Mouse (Mus musculus) forebrain, embryonic 14.5 days (tissue): ENCODE results near the gene Msh3. TPM values are rescaled to one million over a fixed set of nuclear protein-coding genes. Genes with fewer than 3 reads are reported as not detected.

Experiments used
- ATAC-seq: fragments of 200-750 bp; cut with Nextera tagmentation; 2 replicates; pipeline ENCODE4 v1.8.0; 2017; ENCODE audit warnings: mild to moderate bottlenecking, moderate library complexity
- DNase-seq: peaks from one replicate; pipeline ENCODE4 v3.0.0-alpha.2; 2015; ENCODE audit warnings: low spot score
- H3K27ac ChIP-seq: fragments of 300-500 bp; sonication (generic); 2 replicates; pipeline ENCODE4 v1.5.1; 2014; ENCODE audit warnings: low read depth, mild to moderate bottlenecking, control low read depth, low read length, moderate library complexity
- H3K27me3 ChIP-seq: fragments of 300-500 bp; sonication (generic); replicated peaks from 2 replicates; pipeline ENCODE4 v1.6.1; 2014; ENCODE audit warnings: low read length, control low read depth, mixed read lengths; ENCODE audit not compliant: control insufficient read depth, insufficient read depth
- H3K36me3 ChIP-seq: fragments of 300-500 bp; sonication (generic); 2 replicates; pipeline ENCODE4 v1.6.1; 2014; ENCODE audit warnings: low read length, control low read depth; ENCODE audit not compliant: control insufficient read depth, insufficient read depth
- H3K4me1 ChIP-seq: fragments of 300-500 bp; sonication (generic); 2 replicates; pipeline ENCODE4 v1.6.1; 2014; ENCODE audit warnings: antibody characterized with exemption, low read length, control low read depth; ENCODE audit not compliant: control insufficient read depth, insufficient read depth
- H3K4me2 ChIP-seq: fragments of 300-500 bp; sonication (generic); 2 replicates; pipeline ENCODE4 v1.6.1; 2014; ENCODE audit warnings: mild to moderate bottlenecking, control low read depth, low read length
- H3K4me3 ChIP-seq: fragments of 300-500 bp; sonication (generic); 2 replicates; pipeline ENCODE4 v1.5.1; 2014; ENCODE audit warnings: low read depth, low read length, control low read depth
- H3K9ac ChIP-seq: fragments of 300-500 bp; sonication (generic); 2 replicates; pipeline ENCODE4 v1.6.1; 2014; ENCODE audit warnings: mild to moderate bottlenecking, low read length, control low read depth, moderate library complexity
- H3K9me3 ChIP-seq: fragments of 300-500 bp; sonication (generic); replicated peaks from 2 replicates; pipeline ENCODE4 v1.6.1; 2016; ENCODE audit warnings: low read length, control low read depth, mixed read lengths; ENCODE audit not compliant: control insufficient read depth
- WGBS: fragments of 180-500 bp; shearing (Covaris S2); extraction: QIAGEN DNeasy Blood & Tissue Kit; methylation state at CpG from one replicate; pipeline ENCODE4 v1.1.7; 2014; 5-methylcytosine and 5-hydroxymethylcytosine counted together
- polyA plus RNA-seq: library from polyadenylated mRNA; unstranded; fragments of >200 nt; fragmentation: Nextera tagmentation; extraction: Ambion mirVana; gene quantifications from 2 replicates; pipeline ENCODE4 v1.2.1, GENCODE M21; 2014

Msh3 gene
- polyA plus RNA-seq, 1 experiment from 2014 or later = 26.9 TPM

- Histone ChIP-seq H3K27me3 (no peaks in the 10 kb centered on the region), H3K4me2 (no peak overlapping the region), H3K4me1 (no peaks in the 10 kb centered on the region), H3K9me3 (no peaks in the 10 kb centered on the region), H3K27ac (no peak overlapping the region), H3K9ac (no peak overlapping the region), H3K4me3 (no peak overlapping the region), H3K36me3 (peaks cover 11% of the 10 kb centered on the region; the same call in 1 of the 2 replicates)
- DNase-seq (no peak), ATAC-seq (no peak)
Measured at GRCm38 (mm10) chr13:92252331-92252730, 102.5 kb downstream of the Msh3 start.

- WGBS = 92% methylated on average over 2 of the region's 2 CpGs
- Histone ChIP-seq H3K9ac (no peak overlapping the region), H3K36me3 (0 out of 2 replicates have a peak, but pooled peaks cover 9% of the 10 kb centered on the region), H3K4me1 (no peaks in the 10 kb centered on the region), H3K27ac (no peak overlapping the region), H3K4me3 (no peak overlapping the region), H3K9me3 (no peaks in the 10 kb centered on the region), H3K4me2 (no peak overlapping the region), H3K27me3 (no peaks in the 10 kb centered on the region)
- DNase-seq (no peak), ATAC-seq (no peak)
Measured at GRCm38 (mm10) chr13:92247576-92247975, 107.2 kb downstream of the Msh3 start.

- H3K4me3 ChIP-seq = no peak overlapping the region
- ATAC-seq (no peak), DNase-seq (no peak)
- no peaks in the 10 kb centered on the region for H3K4me1 ChIP-seq
- H3K9me3 ChIP-seq = no peaks in the 10 kb centered on the region
- H3K36me3 ChIP-seq = 0 out of 2 replicates have a peak, but pooled peaks cover 9% of the 10 kb centered on the region
- WGBS = 86% methylated on average over 5 of the region's 5 CpGs
- no peaks in the 10 kb centered on the region for H3K27me3 ChIP-seq
- H3K9ac ChIP-seq = no peak overlapping the region
- no peak overlapping the region for H3K4me2 ChIP-seq
- H3K27ac ChIP-seq = no peak overlapping the region
Measured at GRCm38 (mm10) chr13:92246966-92247365, 107.8 kb downstream of the Msh3 start.

GRCm38 (mm10) chr13:92244731-92245130 lies 110.1 kb downstream of the Msh3 start:
- Histone ChIP-seq H3K4me2 (no peak overlapping the region), H3K9me3 (no peaks in the 10 kb centered on the region), H3K36me3 (0 out of 2 replicates have a peak, but pooled peaks cover 9% of the 10 kb centered on the region), H3K9ac (no peak overlapping the region), H3K27me3 (no peaks in the 10 kb centered on the region), H3K4me3 (no peak overlapping the region), H3K4me1 (no peaks in the 10 kb centered on the region), H3K27ac (no peak overlapping the region)
- ATAC-seq (no peak), DNase-seq (no peak)
- 96% methylated on average over 2 of the region's 2 CpGs for WGBS

- Histone ChIP-seq H3K27me3 (no peaks in the 10 kb centered on the region), H3K4me2 (no peak overlapping the region), H3K9ac (no peak overlapping the region), H3K36me3 (0 out of 2 replicates have a peak, but pooled peaks cover 4% of the 10 kb centered on the region), H3K27ac (no peak overlapping the region), H3K4me1 (no peaks in the 10 kb centered on the region), H3K4me3 (no peak overlapping the region), H3K9me3 (no peaks in the 10 kb centered on the region)
- 93% methylated on average over 4 of the region's 4 CpGs for WGBS
- no peak for DNase-seq
- ATAC-seq = no peak
Measured at GRCm38 (mm10) chr13:92241426-92241825, 113.4 kb downstream of the Msh3 start.

GRCm38 (mm10) chr13:92237887-92238286 lies 116.9 kb downstream of the Msh3 start:
- WGBS = 84% methylated on average over 3 of the region's 3 CpGs
- Histone ChIP-seq H3K27ac (no peak overlapping the region), H3K27me3 (no peaks in the 10 kb centered on the region), H3K36me3 (peaks cover 10% of the 10 kb centered on the region), H3K9ac (no peak overlapping the region), H3K4me2 (no peak overlapping the region), H3K4me1 (no peaks in the 10 kb centered on the region), H3K9me3 (no peaks in the 10 kb centered on the region), H3K4me3 (no peak overlapping the region)
- ATAC-seq (no peak), DNase-seq (no peak)

GRCm38 (mm10) chr13:92237016-92237415 lies 117.8 kb downstream of the Msh3 start:
- DNase-seq (no peak), ATAC-seq (no peak)
- 95% methylated on average over 4 of the region's 4 CpGs for WGBS
- peaks cover 10% of the 10 kb centered on the region for H3K36me3 ChIP-seq
- H3K4me2 ChIP-seq = no peak overlapping the region
- no peaks in the 10 kb centered on the region for H3K9me3 ChIP-seq
- H3K4me3 ChIP-seq = no peak overlapping the region
- H3K9ac ChIP-seq = no peak overlapping the region
- no peak overlapping the region for H3K27ac ChIP-seq
- H3K4me1 ChIP-seq = no peaks in the 10 kb centered on the region
- no peaks in the 10 kb centered on the region for H3K27me3 ChIP-seq

- Histone ChIP-seq H3K9me3 (no peaks in the 10 kb centered on the region), H3K4me3 (no peak overlapping the region), H3K27me3 (no peaks in the 10 kb centered on the region), H3K27ac (no peak overlapping the region), H3K4me2 (no peak overlapping the region), H3K9ac (no peak overlapping the region), H3K4me1 (no peaks in the 10 kb centered on the region), H3K36me3 (peaks cover 6% of the 10 kb centered on the region)
- ATAC-seq = no peak
- 89% methylated on average over 9 of the region's 9 CpGs for WGBS
- DNase-seq = no peak
Measured at GRCm38 (mm10) chr13:92232076-92232938, 122.5 kb downstream of the Msh3 start.

GRCm38 (mm10) chr13:92228037-92228436 lies 126.8 kb downstream of the Msh3 start:
- Histone ChIP-seq H3K9me3 (no peaks in the 10 kb centered on the region), H3K36me3 (no peaks in the 10 kb centered on the region), H3K4me3 (no peak overlapping the region), H3K4me2 (no peak overlapping the region), H3K27ac (no peak overlapping the region), H3K27me3 (no peaks in the 10 kb centered on the region), H3K9ac (no peak overlapping the region), H3K4me1 (no peaks in the 10 kb centered on the region)
- WGBS = 63% methylated on average over 1 of the region's 1 CpGs
- no peak for DNase-seq
- no peak for ATAC-seq
